Mouse (Mus musculus): ENCODE results near the gene Cpm.
A peak's percentile ranks its signal among the peaks of the same experiment; 100 is the strongest.
"Not testable (repeated sequence)": the region's sequence is repeated elsewhere in the genome, so short reads cannot be mapped to it uniquely, and the experiment has no call there.

Gene Cpm

GRCm38 (mm10) chr10:117707114-117707838, 78.0 kb downstream of the Cpm start:
- DNase-seq = no peak

- no peak for DNase-seq
These were observed 79.1 kb downstream of the Cpm start for GRCm38 (mm10) chr10:117708376-117708775.

GRCm38 (mm10) chr10:117708856-117709255, 79.6 kb downstream of the Cpm start:
- no peak for DNase-seq

GRCm38 (mm10) chr10:117709326-117709830, 80.1 kb downstream of the Cpm start:
- no peak for DNase-seq

GRCm38 (mm10) chr10:117709930-117710603, 80.8 kb downstream of the Cpm start:
- peak; percentile 70 to 71 for DNase-seq

- DNase-seq = peak; percentile 92 to 97
These were observed 81.4 kb downstream of the Cpm start, which contains the start of gene Mdm2 for GRCm38 (mm10) chr10:117710604-117711141. Gene Mdm2 (minus strand): TSS chr10:117710758.

- no peak for DNase-seq
These were observed 82.1 kb downstream of the Cpm start for GRCm38 (mm10) chr10:117711408-117711807.

GRCm38 (mm10) chr10:117712191-117712754, 83.0 kb downstream of the Cpm start:
- DNase-seq = no peak

- no peak for DNase-seq
These were observed 83.6 kb downstream of the Cpm start for GRCm38 (mm10) chr10:117712871-117713270.

- DNase-seq = no peak
These were observed 84.2 kb downstream of the Cpm start for GRCm38 (mm10) chr10:117713466-117713865.

- no peak for DNase-seq
These were observed 84.8 kb downstream of the Cpm start for GRCm38 (mm10) chr10:117714048-117714545.

- DNase-seq = no peak
These were observed 85.7 kb downstream of the Cpm start for GRCm38 (mm10) chr10:117714928-117715500.

- not testable (repeated sequence) for DNase-seq
These were observed 86.4 kb downstream of the Cpm start for GRCm38 (mm10) chr10:117715654-117716053.

GRCm38 (mm10) chr10:117716686-117717085, 87.4 kb downstream of the Cpm start:
- DNase-seq = no peak

- no peak for DNase-seq
These were observed 88.3 kb downstream of the Cpm start for GRCm38 (mm10) chr10:117717583-117717982.

- no peak for DNase-seq
These were observed 89.1 kb downstream of the Cpm start for GRCm38 (mm10) chr10:117718161-117719119.

- DNase-seq = no peak
These were observed 94.9 kb downstream of the Cpm start for GRCm38 (mm10) chr10:117724136-117724718.

- DNase-seq = no peak
These were observed 95.6 kb downstream of the Cpm start for GRCm38 (mm10) chr10:117724804-117725361.

GRCm38 (mm10) chr10:117725671-117726070, 96.4 kb downstream of the Cpm start:
- DNase-seq = no peak

- no peak for DNase-seq
These were observed 97.0 kb downstream of the Cpm start for GRCm38 (mm10) chr10:117726350-117726749.

- no peak for DNase-seq
These were observed 97.6 kb downstream of the Cpm start for GRCm38 (mm10) chr10:117726888-117727385.
